Mouse (Mus musculus) ES-E14 (cell line): ENCODE results near the gene Bckdk.

ENCODE experiments used
- CHD2 ChIP-seq: IDR thresholded peaks from 2 replicates; pipeline ENCODE4 v1.6.1; 2014; ENCODE audit warnings: mild to moderate bottlenecking, low read depth, low read length, inconsistent platforms
- HCFC1 ChIP-seq: IDR thresholded peaks from 2 replicates; pipeline ENCODE4 v1.6.1; 2012; ENCODE audit warnings: low read length, inconsistent platforms, borderline replicate concordance; ENCODE audit not compliant: insufficient read depth
- ZNF384 ChIP-seq: IDR thresholded peaks from 2 replicates; pipeline ENCODE4 v1.6.1; 2012; ENCODE audit warnings: low read depth, low read length, inconsistent platforms

DNA sequence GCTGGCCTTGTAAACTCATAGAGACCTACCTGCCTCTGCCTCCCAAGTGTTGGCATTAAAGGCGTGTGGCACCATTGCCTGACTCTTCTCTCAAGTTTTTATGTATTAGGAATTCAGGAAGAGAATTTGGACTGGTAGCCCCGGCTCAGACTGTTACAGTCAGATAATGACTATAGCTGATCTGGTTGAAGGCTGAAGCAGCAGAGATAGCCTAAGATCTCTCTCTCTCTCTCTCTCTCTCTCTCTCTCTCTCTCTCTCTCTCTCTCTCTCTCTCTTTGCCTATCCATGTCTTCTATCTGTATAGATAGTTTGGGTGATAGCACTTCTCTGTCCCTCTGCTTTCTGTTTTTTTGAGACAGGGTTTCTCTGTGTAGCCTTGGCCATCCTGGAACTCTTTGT, 2.1 kb upstream of the Bckdk start:
- TF ChIP-seq HCFC1 (no peak), CHD2 (no peak), ZNF384 (no peak)
